Mouse (Mus musculus) stomach, postnatal 0 days (tissue): ENCODE measurements around the gene Gm43720.
"Not testable (repeated sequence)": the region's sequence is repeated elsewhere in the genome, so short reads cannot be mapped to it uniquely, and the experiment has no call there.

ENCODE experiments used
- CTCF ChIP-seq: IDR thresholded peaks from 2 replicates; pipeline ENCODE4 v1.5.1; 2016; ENCODE audit warnings: antibody characterized with exemption, low read depth, mild to moderate bottlenecking, moderate library complexity
- EP300 ChIP-seq: optimal IDR thresholded peaks from 2 replicates; pipeline ENCODE3; 2016; ENCODE audit warnings: antibody characterized with exemption

DNA sequence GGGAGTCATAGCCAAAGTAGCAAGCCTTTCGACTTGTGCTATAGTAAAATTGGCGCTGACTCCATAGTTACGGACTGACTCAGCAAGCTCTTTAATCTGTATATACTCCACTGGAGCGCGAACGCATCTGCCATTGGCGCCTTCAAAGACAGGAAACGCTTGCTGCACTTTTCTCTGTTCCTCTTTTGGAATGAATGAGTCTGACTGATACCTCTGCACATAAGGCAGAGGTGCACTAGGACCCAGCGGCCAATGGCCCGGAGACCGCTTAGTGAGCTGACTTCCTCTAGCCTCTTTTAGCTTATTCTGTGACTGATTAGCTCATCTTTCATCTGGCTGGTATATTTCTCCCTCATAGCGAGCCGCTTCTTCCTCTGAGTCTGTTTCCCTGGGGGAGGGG is 63.1 kb downstream of the Gm43720 start:
- not testable (repeated sequence) for TF ChIP-seq CTCF, EP300
